Mouse (Mus musculus): ENCODE data around the gene Map3k5. TPM values are rescaled to one million over a fixed set of nuclear protein-coding genes. Genes with fewer than 3 reads are reported as not detected.
"Not testable (repeated sequence)": the region's sequence is repeated elsewhere in the genome, so short reads cannot be mapped to it uniquely, and the experiment has no call there.

Map3k5 gene
- polyA plus RNA-seq, 1 experiment = 3.9 TPM

- no peak for DNase-seq (ENCODE audit: low read depth, low spot score)
- 20% methylated on average over 6 of the region's 6 CpGs for WGBS
Measured at GRCm38 (mm10) chr10:19956745-19957144, 22.5 kb downstream of the Map3k5 start.

- WGBS = 77% methylated on average over 6 of the region's 6 CpGs
- DNase-seq (ENCODE audit: low read depth, low spot score) = no peak
Measured at GRCm38 (mm10) chr10:19960831-19961380, 26.6 kb downstream of the Map3k5 start.

- 65% methylated on average over 4 of the region's 4 CpGs for WGBS
- no peak for DNase-seq (ENCODE audit: low read depth, low spot score)
Measured at GRCm38 (mm10) chr10:19962746-19963145, 28.5 kb downstream of the Map3k5 start.

GRCm38 (mm10) chr10:19963206-19963605, 28.9 kb downstream of the Map3k5 start:
- no peak for DNase-seq (ENCODE audit: low read depth, low spot score)
- WGBS = 62% methylated on average over 1 of the region's 1 CpGs

- WGBS = 75% methylated on average over 4 of the region's 4 CpGs
- DNase-seq (ENCODE audit: low read depth, low spot score) = no peak
Measured at GRCm38 (mm10) chr10:19964105-19964504, 29.8 kb downstream of the Map3k5 start.

DNA sequence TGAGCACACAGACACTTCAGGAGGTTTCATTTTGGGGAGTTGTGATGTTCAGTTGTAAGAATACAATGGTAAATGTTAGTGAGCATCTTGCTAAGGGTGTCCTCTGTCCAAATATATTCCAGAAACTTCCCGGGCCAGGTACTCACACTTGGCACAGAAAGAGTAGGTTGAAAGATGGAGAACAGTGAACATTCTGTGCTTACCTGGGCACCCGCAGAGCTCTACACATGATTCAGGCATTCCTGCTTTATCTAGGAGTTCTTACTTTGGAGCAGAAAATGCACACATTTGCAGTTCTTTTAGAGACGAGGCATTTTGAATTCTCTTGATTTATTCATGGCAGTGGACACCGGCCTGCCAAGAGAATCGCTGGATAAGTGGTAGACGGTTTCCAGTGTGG, 32.3 kb downstream of the Map3k5 start:
- no peak for DNase-seq (ENCODE audit: low read depth, low spot score)
- WGBS = 83% methylated on average over 6 of the region's 6 CpGs

DNA sequence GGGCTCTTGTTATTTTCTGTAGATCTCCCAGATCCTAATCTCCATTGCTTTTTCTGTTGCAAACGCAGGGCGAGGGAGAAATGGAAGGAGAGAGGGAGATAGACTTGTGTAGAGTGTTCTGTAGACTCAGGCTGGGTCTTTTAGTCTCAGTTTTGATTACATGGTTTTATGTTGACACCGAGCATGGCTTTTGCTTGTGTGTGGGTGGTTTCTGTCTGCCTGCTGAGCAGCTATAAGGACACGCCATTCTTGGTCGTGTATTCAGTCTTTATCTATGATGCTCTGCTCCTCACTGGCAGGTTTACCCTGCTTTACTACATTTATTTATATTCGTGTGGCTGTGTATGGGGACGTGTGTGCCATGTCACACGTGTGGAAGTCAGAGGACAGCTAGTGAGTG, 34.2 kb downstream of the Map3k5 start:
- WGBS = 82% methylated on average over 8 of the region's 8 CpGs
- DNase-seq (ENCODE audit: low read depth, low spot score) = no peak

GRCm38 (mm10) chr10:19969831-19970460, 35.7 kb downstream of the Map3k5 start:
- WGBS = 82% methylated on average over 14 of the region's 14 CpGs
- DNase-seq (ENCODE audit: low read depth, low spot score) = no peak

GRCm38 (mm10) chr10:19971491-19971890, 37.2 kb downstream of the Map3k5 start:
- 89% methylated on average over 6 of the region's 7 CpGs for WGBS
- DNase-seq (ENCODE audit: low read depth, low spot score) = not testable (repeated sequence)

- 90% methylated on average over 12 of the region's 12 CpGs for WGBS
- DNase-seq (ENCODE audit: low read depth, low spot score) = no peak
Measured at GRCm38 (mm10) chr10:19973321-19974108, 39.2 kb downstream of the Map3k5 start.

- DNase-seq (ENCODE audit: low read depth, low spot score) = no peak
- 78% methylated on average over 3 of the region's 3 CpGs for WGBS
Measured at GRCm38 (mm10) chr10:19977557-19977956, 43.3 kb downstream of the Map3k5 start.

- WGBS = 93% methylated on average over 5 of the region's 5 CpGs
Measured at GRCm38 (mm10) chr10:19978662-19979199, 44.5 kb downstream of the Map3k5 start.

GRCm38 (mm10) chr10:19987736-19988135, 53.5 kb downstream of the Map3k5 start:
- DNase-seq (ENCODE audit: low read depth, low spot score) = no peak
- WGBS = 92% methylated on average over 9 of the region's 9 CpGs

More at GRCm38 (mm10) chr10:19978662-19979199, 44.5 kb downstream of the Map3k5 start:
- no peak for DNase-seq (ENCODE audit: low read depth, low spot score)

- DNase-seq (ENCODE audit: low read depth, low spot score) = no peak
Measured at GRCm38 (mm10) chr10:19989986-19990385, 55.7 kb downstream of the Map3k5 start.

DNA sequence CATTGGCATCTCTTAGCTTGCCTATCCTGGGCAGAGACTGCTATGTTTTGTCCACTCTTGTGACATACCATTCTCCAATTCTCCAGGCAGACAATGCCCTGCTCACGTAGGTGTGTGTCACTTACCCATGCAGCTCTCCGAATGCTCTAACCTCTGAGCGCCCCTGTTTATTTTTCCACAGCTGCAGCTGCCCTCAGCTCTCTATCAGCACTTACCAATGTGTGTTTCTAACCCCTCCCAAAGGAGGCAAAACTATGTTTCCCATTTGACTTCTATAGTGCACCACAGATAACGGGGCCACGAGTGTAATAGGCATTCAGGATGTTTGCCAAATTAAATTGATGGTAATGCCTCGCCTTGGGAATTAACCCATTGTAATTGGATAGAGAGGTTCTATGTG, 56.4 kb downstream of the Map3k5 start:
- WGBS = 44% methylated on average over 6 of the region's 6 CpGs
- no peak for DNase-seq (ENCODE audit: low read depth, low spot score)

More at GRCm38 (mm10) chr10:19989986-19990385, 55.7 kb downstream of the Map3k5 start:
- WGBS = 89% methylated on average over 6 of the region's 6 CpGs

DNA sequence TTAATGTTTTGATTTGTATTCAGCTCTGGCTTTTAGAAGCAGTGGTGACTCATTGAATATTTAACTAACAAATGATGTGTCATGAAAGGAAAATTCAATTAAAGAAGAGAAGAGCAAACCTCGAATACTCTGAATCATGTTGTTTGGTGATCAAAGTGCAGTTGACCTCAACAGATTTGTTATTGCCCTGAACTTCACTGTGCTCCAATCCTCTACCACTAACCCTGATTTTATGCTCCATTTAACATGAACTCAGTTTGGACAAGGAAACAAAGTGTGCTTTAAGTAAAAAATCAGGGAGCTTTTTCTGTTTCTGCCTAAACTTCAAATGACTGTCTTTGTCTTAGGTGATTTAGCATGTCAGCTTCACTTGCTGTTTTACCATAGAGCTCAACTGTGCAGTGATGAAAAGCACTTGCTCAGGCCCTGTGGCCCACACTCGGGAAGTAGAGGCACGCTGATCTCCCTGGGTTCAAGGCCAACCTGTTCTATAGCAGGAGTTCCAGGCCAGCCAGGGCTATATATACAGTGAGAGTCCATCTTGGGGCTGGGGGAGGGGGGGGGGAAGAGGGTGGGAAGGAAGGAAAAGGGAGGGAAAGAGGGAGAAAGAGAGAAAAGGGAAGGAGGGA, 57.1 kb downstream of the Map3k5 start:
- DNase-seq (ENCODE audit: low read depth, low spot score) = no peak
- WGBS = 51% methylated on average over 3 of the region's 3 CpGs

GRCm38 (mm10) chr10:19991866-19992252, 57.6 kb downstream of the Map3k5 start:
- no peak for DNase-seq (ENCODE audit: low read depth, low spot score)

DNA sequence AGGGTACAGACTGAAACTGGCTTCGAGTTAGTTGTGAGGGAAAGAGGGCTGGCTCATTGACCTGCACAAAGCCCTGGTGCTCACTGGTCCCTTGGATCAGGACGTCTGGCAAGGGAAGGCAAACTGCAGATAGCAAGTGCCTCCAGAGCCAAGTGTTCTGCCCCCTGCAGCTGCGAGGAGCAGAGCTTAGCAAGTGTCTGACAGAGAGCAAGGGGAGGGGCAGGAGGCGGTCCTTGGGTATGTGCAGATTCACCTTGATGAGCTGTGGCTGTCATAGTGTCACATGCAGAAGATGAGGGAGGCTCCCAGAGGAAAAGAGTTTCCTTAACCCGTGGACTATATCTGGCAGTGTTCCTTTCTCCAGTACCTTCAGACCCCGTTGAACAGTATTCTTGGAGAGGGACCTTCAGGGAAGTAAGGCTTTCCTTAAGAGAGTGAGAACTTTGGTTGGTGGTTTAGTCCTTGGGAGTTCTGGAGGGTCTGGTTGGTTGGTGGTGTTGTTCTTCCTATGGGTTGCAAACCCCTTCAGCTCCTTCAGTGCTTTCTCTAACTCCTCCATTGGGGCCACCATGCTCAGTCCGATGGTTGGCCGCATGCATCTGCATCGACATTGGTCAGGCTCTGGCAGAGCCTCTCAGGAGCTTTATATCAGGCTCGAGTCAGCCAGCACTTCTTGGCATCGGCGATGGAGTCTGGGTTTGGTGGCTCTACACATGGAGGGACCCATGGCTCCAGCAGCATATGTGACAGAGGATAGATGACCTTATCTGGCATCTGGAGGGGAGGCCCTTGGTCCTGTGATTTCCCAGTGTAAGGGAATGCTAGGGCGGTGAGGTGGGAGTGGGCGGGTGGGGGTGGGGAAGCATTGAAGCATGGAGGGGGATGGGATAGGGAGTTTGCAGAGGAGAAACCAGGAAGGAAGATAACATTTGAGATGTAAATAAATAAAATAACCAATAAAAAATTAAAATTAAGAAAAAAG, 60.5 kb downstream of the Map3k5 start:
- WGBS = 80% methylated on average over 14 of the region's 14 CpGs
- no peak for DNase-seq (ENCODE audit: low read depth, low spot score)

More at GRCm38 (mm10) chr10:19991866-19992252, 57.6 kb downstream of the Map3k5 start:
- WGBS = 31% methylated on average over 3 of the region's 3 CpGs

DNA sequence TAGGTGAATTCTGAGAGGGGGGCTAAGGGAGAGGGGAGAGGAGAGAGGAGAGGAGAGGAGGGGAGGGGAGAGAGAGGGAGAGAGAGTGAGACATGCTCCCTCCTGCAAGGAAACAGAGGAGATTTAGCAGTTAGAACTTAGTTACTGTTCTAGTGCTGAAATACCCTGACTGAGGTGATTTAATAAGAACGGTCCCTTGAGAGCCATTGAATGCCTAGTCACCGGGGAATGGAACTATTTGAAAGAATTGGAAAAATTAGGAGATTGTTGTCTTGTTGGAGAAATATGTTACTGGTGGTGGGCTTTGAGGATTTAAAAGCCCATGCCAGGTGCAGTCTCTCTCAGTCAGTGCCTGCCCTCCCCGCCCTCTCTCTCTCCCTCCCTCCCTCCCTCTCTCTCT, 61.9 kb downstream of the Map3k5 start:
- DNase-seq (ENCODE audit: low read depth, low spot score) = no peak
- 88% methylated on average over 3 of the region's 3 CpGs for WGBS

All from large intestine, adult 2 months (tissue).